Mouse (Mus musculus) right cerebral cortex, adult 18-20 months (tissue): ENCODE measurements at regions not wholly inside any gene's neighbourhood (a gene's known extent, or its start where the extent isn't known, plus 50 kb on each side); places are given as distances from the start of the nearest gene placed in this dataset.
A peak's percentile ranks its signal among the peaks of the same experiment; 100 is the strongest.

Experiments used
- DNase-seq: peaks from one replicate; pipeline ENCODE4 v3.0.0; 2022; ENCODE audit warnings: mixed read lengths

DNA sequence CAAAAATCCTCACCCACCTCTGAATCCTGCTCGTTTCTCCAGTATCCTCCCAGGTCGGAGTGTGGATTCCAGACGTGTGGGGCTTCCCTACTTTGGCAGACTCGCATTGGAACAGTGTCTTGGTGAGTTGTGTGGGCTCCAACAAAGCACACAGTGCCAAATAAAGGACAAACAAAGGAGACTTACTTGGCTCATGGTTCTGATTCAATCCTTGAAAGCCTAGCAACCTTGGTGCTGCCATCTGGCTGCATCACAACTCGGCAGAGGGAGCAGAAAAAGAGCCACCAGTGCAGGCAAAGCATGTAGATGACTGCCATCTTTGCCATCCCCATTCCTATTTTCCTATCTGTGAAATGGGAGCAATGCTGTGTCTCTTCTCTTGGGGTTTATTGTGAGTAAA lies 64.0 kb downstream of the Il9r start:
- peak; percentile 48 for DNase-seq

DNA sequence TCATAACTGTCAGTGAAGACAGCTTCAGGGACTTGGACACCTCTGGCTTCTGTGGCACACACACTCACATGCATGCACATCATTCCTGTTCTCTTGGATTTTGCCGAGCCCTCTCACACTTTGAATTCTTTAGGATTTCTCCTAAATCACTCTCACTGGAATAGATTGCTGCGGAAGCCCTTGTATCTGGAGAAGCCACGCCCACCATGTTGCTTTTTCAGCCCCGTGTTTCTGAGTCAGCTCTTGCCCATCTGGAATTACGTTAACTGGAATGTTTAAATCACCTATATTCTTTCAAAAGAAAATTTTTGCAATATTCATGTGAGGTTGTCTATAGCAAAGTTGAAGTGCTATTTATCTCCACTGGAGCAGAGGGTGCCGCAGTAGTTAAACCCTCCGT lies 66.1 kb downstream of the Il9r start:
- no peak for DNase-seq

GRCm38 (mm10) chr11:32132008-32132615 lies 68.0 kb downstream of the Il9r start:
- no peak for DNase-seq

DNA sequence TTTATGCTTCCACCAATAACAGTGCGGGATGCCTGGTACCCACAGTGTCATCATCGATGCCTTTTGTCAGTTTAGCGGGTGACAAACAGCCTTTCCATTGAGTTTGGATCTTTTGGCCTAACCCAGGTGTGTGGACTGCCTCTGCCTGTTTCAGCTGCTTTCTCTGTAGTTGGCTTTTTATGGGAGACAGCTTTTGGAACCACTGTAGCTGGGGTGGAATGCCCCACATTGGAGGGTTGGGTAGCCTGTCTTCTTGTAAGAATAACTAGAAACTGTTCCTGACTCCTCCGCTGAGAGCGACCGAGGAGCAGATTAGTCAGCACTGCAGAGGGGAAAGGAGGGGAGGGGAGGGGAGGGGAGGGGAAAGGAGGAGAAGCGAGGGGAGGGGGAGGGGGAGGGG lies 71.5 kb downstream of the Il9r start:
- DNase-seq, result peak; percentile 71

DNA sequence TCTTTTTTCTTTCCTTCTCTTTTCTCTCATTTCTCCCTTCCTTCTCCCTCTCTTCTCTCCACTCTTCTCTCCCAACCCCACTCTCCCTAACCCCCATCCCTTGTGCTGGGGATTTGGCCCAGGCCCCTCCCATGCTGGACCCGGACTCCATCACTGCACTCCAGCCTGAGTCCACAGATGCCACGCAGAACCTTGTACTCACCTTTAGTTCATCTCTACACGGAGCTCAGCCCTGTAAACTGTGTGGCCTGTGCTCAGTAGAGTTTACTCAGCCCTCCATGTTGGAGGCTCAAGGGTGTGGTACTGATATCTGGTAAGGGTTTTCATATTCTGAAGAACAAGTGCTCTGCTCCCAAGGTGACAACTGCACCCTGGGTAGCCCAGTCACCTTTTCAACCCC lies 72.1 kb downstream of the Il9r start:
- no peak for DNase-seq

GRCm38 (mm10) chr11:32127401-32127817 lies 72.7 kb downstream of the Il9r start:
- DNase-seq, result peak; percentile 47

GRCm38 (mm10) chr11:32126786-32127185 lies 73.3 kb downstream of the Il9r start:
- no peak for DNase-seq

DNA sequence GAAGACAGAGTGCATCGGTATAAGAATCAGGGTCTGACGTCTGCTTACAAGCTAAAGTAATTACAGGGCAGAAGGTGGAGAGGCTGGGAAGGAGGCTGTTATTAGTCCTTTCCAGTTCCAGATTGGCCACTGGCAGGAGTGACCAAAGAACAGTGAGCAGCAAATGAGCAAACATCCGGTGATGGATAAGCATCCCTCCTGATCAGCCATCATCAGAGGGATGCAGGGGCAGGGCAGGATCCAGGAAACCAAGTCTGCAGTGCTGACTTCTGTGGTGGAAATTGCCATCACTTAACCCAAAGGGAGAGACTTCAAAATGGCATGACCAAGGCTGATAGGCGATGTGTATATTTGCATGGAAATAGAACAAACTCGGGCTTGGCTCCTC lies 73.8 kb downstream of the Il9r start:
- DNase-seq, result no peak

GRCm38 (mm10) chr11:32125586-32126310 lies 74.3 kb downstream of the Il9r start:
- no peak for DNase-seq

GRCm38 (mm10) chr11:32120596-32120995 lies 79.5 kb downstream of the Il9r start:
- no peak for DNase-seq

DNA sequence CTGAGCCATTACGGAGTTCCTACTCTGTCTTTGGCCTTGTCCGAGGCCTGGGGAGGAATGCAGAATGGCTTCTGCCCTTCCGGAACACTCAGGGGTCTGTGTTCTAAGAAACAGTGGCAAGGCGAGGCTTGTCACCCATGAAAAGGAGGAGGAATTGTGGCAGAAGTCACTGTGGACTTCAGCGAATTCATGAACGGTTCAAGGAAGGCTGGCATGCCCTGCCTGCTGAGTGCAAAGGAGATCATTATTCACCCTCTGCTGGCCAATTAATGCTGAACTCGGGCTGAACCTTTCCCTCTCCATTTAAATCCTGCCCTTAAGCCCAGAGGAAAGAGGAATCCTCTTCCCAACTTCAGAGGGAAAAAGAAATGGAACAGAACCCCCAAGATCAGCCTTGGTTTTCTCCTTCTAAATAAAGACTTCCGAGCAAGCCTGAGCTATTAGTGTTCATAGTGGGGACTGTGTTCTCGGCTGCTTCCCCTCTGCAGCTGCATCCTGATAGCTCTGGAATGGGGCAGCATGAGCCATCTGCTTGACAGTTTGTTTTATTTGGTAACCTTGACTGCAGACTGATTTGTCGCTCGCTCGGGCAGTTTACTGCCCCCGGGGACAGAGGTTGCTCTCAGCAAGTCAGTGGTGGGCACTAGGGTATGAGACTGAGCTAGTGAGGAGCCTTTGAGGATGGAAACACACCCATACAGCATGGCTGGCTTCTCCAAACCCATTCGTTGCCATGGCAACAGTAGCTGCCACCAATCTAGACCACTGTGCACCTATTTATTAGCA lies 81.0 kb downstream of the Il9r start:
- DNase-seq, result no peak

DNA sequence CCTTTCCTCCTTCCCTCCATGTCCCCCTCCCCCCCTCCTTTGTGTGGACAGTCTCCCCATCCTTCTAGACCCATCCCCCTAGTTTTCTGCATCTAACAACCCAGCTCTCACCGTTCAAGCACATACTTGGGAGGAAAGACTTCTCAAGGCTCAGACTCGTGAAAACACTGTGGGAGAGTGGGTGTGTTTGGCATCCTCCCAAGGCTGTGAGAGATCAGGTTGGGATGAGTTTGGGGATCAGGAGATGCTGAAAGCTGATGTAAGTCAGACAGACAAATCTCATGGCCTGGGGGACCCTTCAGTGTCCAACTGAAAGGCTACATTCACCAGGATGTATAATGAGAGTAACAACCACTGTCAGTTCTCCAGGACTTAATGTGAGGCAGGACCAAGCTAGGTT lies 82.1 kb downstream of the Il9r start:
- DNase-seq, result peak; percentile 76

DNA sequence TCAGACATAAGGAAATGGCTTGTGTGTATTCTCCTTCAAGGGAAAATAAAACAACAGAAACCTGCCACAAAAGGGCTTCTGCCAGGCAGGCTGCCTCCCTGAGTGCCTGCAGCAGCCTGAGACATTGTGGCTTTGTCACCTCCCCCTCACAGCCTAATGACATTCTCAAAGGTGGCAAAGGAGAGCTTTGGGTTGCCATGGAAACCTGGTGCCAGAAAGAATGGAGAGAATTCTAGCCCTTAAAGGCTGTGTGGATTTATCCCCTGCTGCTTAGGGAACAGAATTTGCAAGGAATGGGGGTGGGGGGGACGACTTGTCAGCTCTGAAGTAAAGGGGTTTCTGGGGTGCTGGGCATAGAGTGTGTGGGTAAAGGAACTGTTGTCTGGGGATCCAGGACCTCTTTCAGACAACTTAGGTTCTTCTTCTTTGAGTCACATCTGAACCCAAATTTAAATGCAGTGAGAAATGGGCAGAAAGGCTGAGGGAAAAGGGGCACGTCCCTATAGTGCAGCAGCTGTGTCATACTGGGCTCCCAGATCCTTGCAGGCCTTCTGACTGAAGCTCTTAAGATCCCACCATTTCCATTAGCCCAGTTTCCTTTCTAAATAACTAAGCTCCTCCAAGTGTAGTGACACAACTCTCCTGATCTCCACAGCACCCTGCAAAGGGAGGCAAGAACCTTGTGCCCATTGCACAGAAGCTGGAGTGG lies 86.8 kb downstream of the Il9r start:
- peak; percentile 79 for DNase-seq

GRCm38 (mm10) chr11:32112521-32112920 lies 87.6 kb downstream of the Il9r start:
- DNase-seq, result no peak

GRCm38 (mm10) chr11:32111841-32112240 lies 88.2 kb downstream of the Il9r start:
- no peak for DNase-seq

- no peak for DNase-seq
Measured at GRCm38 (mm10) chr11:32109911-32110310, 90.2 kb downstream of the Il9r start.
